Mouse (Mus musculus): ENCODE measurements at regions not wholly inside any gene's neighbourhood (a gene's known extent, or its start where the extent isn't known, plus 50 kb on each side); places are given as distances from the start of the nearest gene placed in this dataset.
"Not testable (repeated sequence)": the region's sequence is repeated elsewhere in the genome, so short reads cannot be mapped to it uniquely, and the experiment has no call there.

GRCm38 (mm10) chr3:152040751-152041150 is 125.3 kb downstream of the Gipc2 start:
- H3K4me2 ChIP-seq (replicated peaks) = no peak overlapping the region
- H3K36me3 ChIP-seq = no peaks in the 10 kb centered on the region
- no peak overlapping the region for H3K9ac ChIP-seq
- 70% methylated on average over 5 of the region's 5 CpGs for WGBS
- H3K27ac ChIP-seq = no peak overlapping the region
- no peak for ATAC-seq (ENCODE audit: insufficient number of reproducible peaks, insufficient read depth, low FRiP score, low TSS enrichment)
- no peak overlapping the region for H3K4me3 ChIP-seq
- no peaks in the 10 kb centered on the region for H3K4me1 ChIP-seq
- H3K9me3 ChIP-seq = no peaks in the 10 kb centered on the region
- H3K27me3 ChIP-seq = no peaks in the 10 kb centered on the region

- not testable (repeated sequence) for H3K9ac ChIP-seq; H3K36me3 ChIP-seq; H3K27ac ChIP-seq; H3K4me2 ChIP-seq (replicated peaks); H3K9me3 ChIP-seq; H3K4me1 ChIP-seq; H3K27me3 ChIP-seq; H3K4me3 ChIP-seq; ATAC-seq (ENCODE audit: insufficient number of reproducible peaks, insufficient read depth, low FRiP score, low TSS enrichment)
- 84% methylated on average over 5 of the region's 5 CpGs for WGBS
Observed at GRCm38 (mm10) chr3:152036819-152037218, 129.2 kb downstream of the Gipc2 start.

GRCm38 (mm10) chr3:152035416-152035815 is 130.6 kb downstream of the Gipc2 start:
- WGBS = 77% methylated on average over 5 of the region's 5 CpGs
- H3K9ac ChIP-seq = no peak overlapping the region
- no peak for ATAC-seq (ENCODE audit: insufficient number of reproducible peaks, insufficient read depth, low FRiP score, low TSS enrichment)

GRCm38 (mm10) chr3:152034686-152035085 is 131.3 kb downstream of the Gipc2 start:
- H3K4me1 ChIP-seq = no peaks in the 10 kb centered on the region
- H3K9me3 ChIP-seq = no peaks in the 10 kb centered on the region
- no peaks in the 10 kb centered on the region for H3K36me3 ChIP-seq
- WGBS = 83% methylated on average over 10 of the region's 10 CpGs
- H3K4me2 ChIP-seq (replicated peaks) = no peak overlapping the region
- ATAC-seq (ENCODE audit: insufficient number of reproducible peaks, insufficient read depth, low FRiP score, low TSS enrichment) = no peak
- H3K27ac ChIP-seq = no peak overlapping the region
- H3K27me3 ChIP-seq = no peaks in the 10 kb centered on the region
- H3K4me3 ChIP-seq = no peak overlapping the region
- H3K9ac ChIP-seq = no peak overlapping the region

More at GRCm38 (mm10) chr3:152035416-152035815, 130.6 kb downstream of the Gipc2 start:
- H3K9me3 ChIP-seq = no peaks in the 10 kb centered on the region
- H3K4me2 ChIP-seq (replicated peaks) = no peak overlapping the region
- H3K27ac ChIP-seq = no peak overlapping the region
- H3K36me3 ChIP-seq = no peaks in the 10 kb centered on the region
- H3K27me3 ChIP-seq = no peaks in the 10 kb centered on the region
- H3K4me1 ChIP-seq = no peaks in the 10 kb centered on the region
- no peak overlapping the region for H3K4me3 ChIP-seq

- Histone ChIP-seq H3K9me3 (no peaks in the 10 kb centered on the region), H3K4me3 (no peak overlapping the region), H3K4me1 (no peaks in the 10 kb centered on the region), H3K4me2 (replicated peaks) (no peak overlapping the region), H3K27ac (no peak overlapping the region), H3K27me3 (no peaks in the 10 kb centered on the region), H3K36me3 (no peaks in the 10 kb centered on the region), H3K9ac (no peak overlapping the region)
- no peak for ATAC-seq (ENCODE audit: insufficient number of reproducible peaks, insufficient read depth, low FRiP score, low TSS enrichment)
- 72% methylated on average over 2 of the region's 2 CpGs for WGBS
Observed at GRCm38 (mm10) chr3:152034221-152034620, 131.8 kb downstream of the Gipc2 start.

- Histone ChIP-seq H3K4me2 (replicated peaks) (no peak overlapping the region), H3K4me3 (no peak overlapping the region), H3K9me3 (no peaks in the 10 kb centered on the region), H3K27me3 (no peaks in the 10 kb centered on the region), H3K4me1 (no peaks in the 10 kb centered on the region), H3K9ac (no peak overlapping the region), H3K27ac (no peak overlapping the region), H3K36me3 (no peaks in the 10 kb centered on the region)
- ATAC-seq (ENCODE audit: insufficient number of reproducible peaks, insufficient read depth, low FRiP score, low TSS enrichment) = no peak
- 69% methylated on average over 3 of the region's 3 CpGs for WGBS
Observed at GRCm38 (mm10) chr3:152032663-152033318, 133.2 kb downstream of the Gipc2 start.

GRCm38 (mm10) chr3:152028695-152029094 is 137.3 kb downstream of the Gipc2 start:
- Histone ChIP-seq H3K9ac (no peak overlapping the region), H3K4me3 (no peak overlapping the region), H3K4me1 (no peaks in the 10 kb centered on the region), H3K9me3 (no peaks in the 10 kb centered on the region), H3K27ac (no peak overlapping the region), H3K36me3 (no peaks in the 10 kb centered on the region), H3K4me2 (replicated peaks) (no peak overlapping the region), H3K27me3 (no peaks in the 10 kb centered on the region)
- 86% methylated on average over 1 of the region's 1 CpGs for WGBS
- no peak for ATAC-seq (ENCODE audit: insufficient number of reproducible peaks, insufficient read depth, low FRiP score, low TSS enrichment)

- no peaks in the 10 kb centered on the region for H3K9me3 ChIP-seq
- no peaks in the 10 kb centered on the region for H3K27me3 ChIP-seq
- no peak overlapping the region for H3K4me2 ChIP-seq (replicated peaks)
- no peaks in the 10 kb centered on the region for H3K4me1 ChIP-seq
- no peak overlapping the region for H3K4me3 ChIP-seq
- H3K36me3 ChIP-seq = no peaks in the 10 kb centered on the region
- H3K9ac ChIP-seq = no peak overlapping the region
- H3K27ac ChIP-seq = no peak overlapping the region
- ATAC-seq (ENCODE audit: insufficient number of reproducible peaks, insufficient read depth, low FRiP score, low TSS enrichment) = no peak
- 86% methylated on average over 4 of the region's 4 CpGs for WGBS
Observed at GRCm38 (mm10) chr3:152026034-152026433, 140.0 kb downstream of the Gipc2 start.

GRCm38 (mm10) chr3:152025122-152025521 is 140.9 kb downstream of the Gipc2 start:
- Histone ChIP-seq H3K27ac (no peak overlapping the region), H3K4me2 (replicated peaks) (no peak overlapping the region), H3K4me3 (no peak overlapping the region), H3K9me3 (no peaks in the 10 kb centered on the region), H3K27me3 (no peaks in the 10 kb centered on the region), H3K4me1 (no peaks in the 10 kb centered on the region), H3K9ac (no peak overlapping the region), H3K36me3 (no peaks in the 10 kb centered on the region)
- ATAC-seq (ENCODE audit: insufficient number of reproducible peaks, insufficient read depth, low FRiP score, low TSS enrichment) = no peak
- WGBS = 81% methylated on average over 8 of the region's 8 CpGs

- H3K36me3 ChIP-seq = no peaks in the 10 kb centered on the region
- no peak overlapping the region for H3K9ac ChIP-seq
- no peaks in the 10 kb centered on the region for H3K27me3 ChIP-seq
- no peaks in the 10 kb centered on the region for H3K4me1 ChIP-seq
- WGBS = 91% methylated on average over 4 of the region's 4 CpGs
- no peak overlapping the region for H3K4me3 ChIP-seq
- no peak overlapping the region for H3K27ac ChIP-seq
- H3K9me3 ChIP-seq = no peaks in the 10 kb centered on the region
- ATAC-seq (ENCODE audit: insufficient number of reproducible peaks, insufficient read depth, low FRiP score, low TSS enrichment) = no peak
- H3K4me2 ChIP-seq (replicated peaks) = no peak overlapping the region
Observed at GRCm38 (mm10) chr3:152006747-152007146, 159.3 kb downstream of the Gipc2 start.

GRCm38 (mm10) chr3:152005366-152006025 is 160.5 kb downstream of the Gipc2 start:
- no peak overlapping the region for H3K4me3 ChIP-seq
- H3K4me1 ChIP-seq = no peaks in the 10 kb centered on the region
- no peaks in the 10 kb centered on the region for H3K36me3 ChIP-seq
- 62% methylated on average over 3 of the region's 3 CpGs for WGBS
- no peak overlapping the region for H3K27ac ChIP-seq
- no peak for ATAC-seq (ENCODE audit: insufficient number of reproducible peaks, insufficient read depth, low FRiP score, low TSS enrichment)
- H3K9ac ChIP-seq = no peak overlapping the region
- no peak overlapping the region for H3K4me2 ChIP-seq (replicated peaks)
- no peaks in the 10 kb centered on the region for H3K9me3 ChIP-seq
- no peaks in the 10 kb centered on the region for H3K27me3 ChIP-seq

- Histone ChIP-seq H3K27me3 (no peaks in the 10 kb centered on the region), H3K4me1 (no peaks in the 10 kb centered on the region), H3K9me3 (no peaks in the 10 kb centered on the region), H3K4me2 (replicated peaks) (no peak overlapping the region), H3K4me3 (no peak overlapping the region), H3K27ac (no peak overlapping the region), H3K9ac (no peak overlapping the region), H3K36me3 (no peaks in the 10 kb centered on the region)
- 85% methylated on average over 7 of the region's 7 CpGs for WGBS
- ATAC-seq (ENCODE audit: insufficient number of reproducible peaks, insufficient read depth, low FRiP score, low TSS enrichment) = no peak
Observed at GRCm38 (mm10) chr3:152004411-152004955, 161.5 kb downstream of the Gipc2 start.
